Mouse (Mus musculus): ENCODE results near the gene Mcidas. TPM values are rescaled to one million over a fixed set of nuclear protein-coding genes. Genes with fewer than 3 reads are reported as not detected.
A peak's percentile ranks its signal among the peaks of the same experiment; 100 is the strongest.
"Not testable (repeated sequence)": the region's sequence is repeated elsewhere in the genome, so short reads cannot be mapped to it uniquely, and the experiment has no call there.

Gene Mcidas
- total RNA-seq, 2 experiments from 2014 or later, result not detected

GRCm38 (mm10) chr13:113013174-113013953 lies 19.7 kb downstream of the Mcidas start:
- not testable (repeated sequence) for DNase-seq

GRCm38 (mm10) chr13:113021521-113021920 lies 27.9 kb downstream of the Mcidas start:
- no peak for DNase-seq

GRCm38 (mm10) chr13:113022467-113022866 lies 28.8 kb downstream of the Mcidas start:
- DNase-seq, result no peak

- DNase-seq, result no peak
Observed at GRCm38 (mm10) chr13:113023274-113024143, 29.9 kb downstream of the Mcidas start.

- DNase-seq, result no peak
Observed at GRCm38 (mm10) chr13:113031351-113031750, 37.7 kb downstream of the Mcidas start.

- peak; percentile 28 to 34 for DNase-seq
Observed at GRCm38 (mm10) chr13:113031792-113032571, 38.3 kb downstream of the Mcidas start.

- DNase-seq, result no peak
Observed at GRCm38 (mm10) chr13:113032831-113033230, 39.2 kb downstream of the Mcidas start.

- no peak for DNase-seq
Observed at GRCm38 (mm10) chr13:113034271-113034886, 40.7 kb downstream of the Mcidas start.

GRCm38 (mm10) chr13:113034950-113035421 lies 41.3 kb downstream of the Mcidas start, which contains the start of gene Cdc20b:
Cdc20b (plus strand) TSS chr13:113035111.
- peak; percentile 66 to 74 for DNase-seq

- peak; percentile 60 to 78 for DNase-seq
Observed at GRCm38 (mm10) chr13:113035852-113036251, 42.2 kb downstream of the Mcidas start.

- DNase-seq, result peak in 1 of 2 experiments; percentile 28
Observed at GRCm38 (mm10) chr13:113044876-113045275, 51.2 kb downstream of the Mcidas start.

GRCm38 (mm10) chr13:113045458-113046110 lies 51.9 kb downstream of the Mcidas start:
- peak in 1 of 2 experiments; percentile 15 for DNase-seq

GRCm38 (mm10) chr13:113046211-113046883 lies 52.7 kb downstream of the Mcidas start, which contains the start of gene Gpx8:
Gpx8 (minus strand) TSS chr13:113046410.
- peak; percentile 73 to 79 for DNase-seq

- no peak for DNase-seq
Observed at GRCm38 (mm10) chr13:113047018-113047417, 53.4 kb downstream of the Mcidas start.

- no peak for DNase-seq
Observed at GRCm38 (mm10) chr13:113047647-113048046, 54.0 kb downstream of the Mcidas start.

Small RNAs within 50 kb of the gene (microRNA-seq; reads per million reads assigned to microRNA genes)
- gene Mir449a (155 reads per million, percentile 56 among the genes with 10 or more reads in this experiment), gene Mir449b (not detected), gene Mir449c (1.2 reads per million)

Other genes starting within 250 kb of the Mcidas start
- gene Plpp1, start 193.1 kb upstream of the Mcidas start, total RNA-seq (2021), result 100 to 1,000 TPM; 253 to 287 TPM
- 10 to 100 TPM; 41.6 to 47.6 TPM for gene Mtrex, start 66.4 kb upstream of the Mcidas start, total RNA-seq (2021)
- 10 to 100 TPM; 16.2 to 20.7 TPM for gene Dhx29, start 66.4 kb upstream of the Mcidas start, total RNA-seq (2021)
- under 1 TPM; 0.70 to 0.92 TPM for gene Ccno, start 6.0 kb upstream of the Mcidas start, total RNA-seq (2021)
- gene Cdc20b, start 41.3 kb downstream of the Mcidas start, total RNA-seq (2021), result not detected
- 100 to 1,000 TPM; 101 to 120 TPM for gene Gpx8, start 52.6 kb downstream of the Mcidas start, total RNA-seq (2021)
- under 1 TPM; 0.73 to 0.99 TPM for gene Gzma, start 107.1 kb downstream of the Mcidas start, total RNA-seq (2021)
- 10 to 100 TPM in 1 of 2 experiments, 1 to 10 TPM in 1; 6.7 to 10.4 TPM for gene Esm1, start 215.8 kb downstream of the Mcidas start, total RNA-seq (2021)
- not detected for gene Gzmk, start 232.1 kb downstream of the Mcidas start, total RNA-seq (2021)